Mouse (Mus musculus): Measurements from ENCODE around the gene Hcrt. TPM values are rescaled to one million over a fixed set of nuclear protein-coding genes. Genes with fewer than 3 reads are reported as not detected.

Hcrt gene
- total RNA-seq (2021), result not detected
- long read RNA-seq, experiment 1, result 0 reads
- long read RNA-seq, experiment 2, result 0 reads

- no peak for DNase-seq (ENCODE audit: low spot score in 2 of 2)
These were observed at the start of gene Hcrt for GRCm38 (mm10) chr11:100762831-100763230. Gene Hcrt, minus strand, starts transcription at chr11:100762931.

- DNase-seq (ENCODE audit: low spot score in 2 of 2), result no peak
These were observed 48.4 kb upstream of the Hcrt start for GRCm38 (mm10) chr11:100811132-100811531.

DNA sequence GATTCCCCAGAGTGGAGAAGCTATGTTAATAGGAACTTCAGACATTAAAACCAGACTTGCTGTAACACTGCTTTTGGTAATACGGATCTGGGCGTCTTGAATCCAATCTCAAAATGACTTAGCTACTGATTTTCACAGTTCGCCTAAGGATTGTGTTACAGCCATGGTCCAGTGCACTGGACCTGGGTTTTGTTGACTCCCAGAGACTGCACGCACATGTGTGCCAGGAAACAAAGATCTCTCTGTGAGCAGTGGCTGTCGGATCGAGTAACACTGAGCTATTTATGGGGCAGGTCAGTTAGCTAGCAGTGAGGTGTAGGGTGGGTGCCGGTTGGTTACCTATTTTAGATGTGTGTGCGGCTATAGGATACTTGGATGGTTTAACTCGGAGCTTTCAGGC lies 47.8 kb upstream of the Hcrt start:
- DNase-seq (ENCODE audit: low spot score in 2 of 2), result no peak

DNA sequence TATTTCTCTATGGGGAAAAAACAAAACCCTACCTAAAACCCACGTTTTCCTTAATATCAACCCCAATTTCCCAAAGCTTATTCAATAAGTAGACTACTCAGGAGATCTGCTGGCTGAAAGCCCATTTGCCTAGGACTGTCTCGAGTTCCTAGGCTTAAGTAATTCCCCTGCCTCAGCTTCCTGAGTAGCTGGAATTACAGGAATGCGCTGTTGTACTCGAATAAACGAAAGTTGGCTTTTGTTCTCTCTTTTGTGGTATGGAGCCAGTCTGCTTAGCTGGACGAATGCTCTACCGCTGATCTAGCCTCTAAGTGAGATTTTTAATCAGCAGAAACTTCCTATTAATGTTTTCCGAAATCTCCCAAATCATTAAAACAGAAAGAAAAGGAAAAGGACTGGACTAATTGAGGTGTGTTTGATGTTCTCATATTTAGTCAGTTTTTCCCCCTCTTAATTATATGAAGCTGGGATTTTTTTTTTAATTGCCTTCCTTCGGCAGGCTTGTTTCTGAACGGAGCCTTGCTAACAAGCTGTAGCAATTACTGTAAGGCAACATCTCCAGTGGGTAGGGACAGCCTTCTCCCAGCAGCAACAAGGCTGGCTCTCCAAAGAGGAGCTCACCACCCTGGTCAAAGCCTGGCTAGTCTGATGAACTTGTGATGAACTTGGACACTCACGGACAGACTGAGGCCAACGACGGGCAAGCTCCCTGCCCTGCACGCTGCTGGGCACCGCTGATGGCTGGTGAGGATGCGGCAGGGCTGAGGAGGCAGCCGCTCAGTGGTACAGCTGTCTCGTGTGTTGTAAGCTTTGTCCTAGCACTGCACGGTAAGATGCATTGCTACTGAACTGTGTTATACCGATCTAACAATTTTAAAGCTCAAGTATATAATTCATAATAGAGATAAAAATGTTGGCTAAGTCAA lies 43.9 kb upstream of the Hcrt start:
- no peak for DNase-seq (ENCODE audit: low spot score in 2 of 2)

- DNase-seq (ENCODE audit: low spot score in 2 of 2), result no peak
These were observed 42.8 kb upstream of the Hcrt start for GRCm38 (mm10) chr11:100805535-100805934.

- no peak for DNase-seq (ENCODE audit: low spot score in 2 of 2)
These were observed 41.7 kb upstream of the Hcrt start for GRCm38 (mm10) chr11:100804409-100804808.

DNA sequence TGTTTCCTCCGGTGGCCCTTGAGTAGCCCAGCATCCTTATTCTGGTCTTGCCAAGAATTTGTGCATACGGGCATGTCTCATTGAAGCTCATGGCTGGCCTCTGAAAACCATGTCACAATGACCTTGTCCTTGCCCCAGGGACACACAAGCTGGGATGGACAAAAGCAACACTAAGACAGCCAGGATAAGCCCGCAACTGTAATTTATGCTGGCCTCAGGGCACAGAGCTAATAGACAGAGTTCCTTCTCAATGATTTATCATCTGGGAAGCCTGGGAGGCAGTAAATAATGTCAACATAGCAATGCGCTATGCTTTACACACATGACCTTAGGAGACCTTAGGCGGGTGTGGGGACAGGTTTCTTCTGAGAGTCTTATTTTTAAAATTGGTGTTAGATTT lies 36.7 kb upstream of the Hcrt start:
- no peak for DNase-seq (ENCODE audit: low spot score in 2 of 2)

GRCm38 (mm10) chr11:100796585-100796984 lies 33.9 kb upstream of the Hcrt start:
- no peak for DNase-seq (ENCODE audit: low spot score in 2 of 2)

GRCm38 (mm10) chr11:100795386-100795785 lies 32.7 kb upstream of the Hcrt start:
- DNase-seq (ENCODE audit: low spot score in 2 of 2), result no peak

DNA sequence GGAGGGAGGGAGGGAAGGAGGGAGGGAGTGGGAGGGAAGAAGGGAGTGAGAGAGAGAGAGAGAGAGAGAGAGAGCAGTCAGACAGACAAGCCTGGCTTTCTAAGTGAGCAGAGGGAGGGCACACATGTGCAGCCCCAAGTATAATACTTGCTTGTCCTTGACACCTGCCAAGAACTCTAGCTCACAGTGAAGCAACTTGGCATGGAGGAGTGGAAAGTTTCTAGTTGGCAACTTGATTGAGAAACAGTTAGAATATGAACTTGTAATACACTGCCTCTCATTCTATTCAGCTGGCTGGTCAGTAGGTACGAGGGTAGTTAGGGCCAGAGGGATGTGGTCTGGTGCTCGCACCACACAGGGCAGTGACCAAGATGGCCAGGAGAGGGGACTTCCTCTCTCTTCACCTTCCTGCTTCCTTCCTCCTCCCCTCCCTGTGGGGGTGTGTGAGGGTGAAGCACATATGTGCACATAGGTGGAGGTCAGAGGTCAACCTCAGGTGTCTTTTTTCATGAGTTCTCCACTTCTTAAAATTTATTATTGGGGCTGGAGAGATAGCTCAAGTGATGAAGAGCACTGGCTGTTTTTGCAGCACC lies 28.8 kb upstream of the Hcrt start:
- DNase-seq (ENCODE audit: low spot score in 2 of 2), result peak in 1 of 2 experiments; percentile 44

GRCm38 (mm10) chr11:100790644-100791043 lies 27.9 kb upstream of the Hcrt start:
- peak in 1 of 2 experiments; percentile 39 for DNase-seq (ENCODE audit: low spot score in 2 of 2)

DNA sequence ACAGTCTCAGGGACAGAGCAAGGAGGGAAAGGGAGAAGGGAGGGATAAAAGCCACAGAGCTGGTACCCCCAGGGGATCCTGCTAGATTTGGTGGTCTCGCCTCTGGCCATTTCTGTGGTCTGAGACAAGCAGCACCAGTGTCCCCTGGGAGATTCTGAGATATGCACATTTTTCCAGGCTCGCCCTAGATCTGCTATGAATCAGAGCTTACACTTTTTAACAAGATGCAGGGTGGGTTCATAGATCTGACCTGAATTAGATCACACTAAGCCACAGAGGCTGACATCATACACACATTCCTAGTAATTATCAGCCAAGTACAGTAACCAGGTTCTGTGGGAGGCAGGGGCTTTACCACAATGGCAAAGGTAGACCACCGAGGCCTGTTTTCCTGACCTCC lies 27.0 kb upstream of the Hcrt start:
- DNase-seq (ENCODE audit: low spot score in 2 of 2), result no peak

DNA sequence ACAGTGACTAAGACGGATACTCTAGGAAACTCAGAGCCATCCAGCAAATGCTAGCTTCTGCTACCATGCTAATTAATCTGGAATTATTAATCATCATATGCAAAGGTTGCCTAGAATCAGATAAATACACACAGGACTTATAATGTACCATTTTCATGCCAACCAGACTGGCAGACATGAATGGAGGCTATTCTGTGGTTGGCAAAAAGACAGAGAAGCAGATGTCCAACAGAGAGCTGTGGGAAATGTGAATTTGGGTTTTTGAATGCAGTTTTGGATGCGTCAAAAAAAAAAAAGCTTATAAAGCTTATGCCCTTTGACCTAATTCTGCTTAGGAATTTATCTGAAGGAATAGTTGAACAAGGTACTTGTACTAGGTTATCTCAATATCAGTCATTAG lies 23.0 kb upstream of the Hcrt start:
- no peak for DNase-seq (ENCODE audit: low spot score in 2 of 2)

- no peak for DNase-seq (ENCODE audit: low spot score in 2 of 2)
These were observed 21.6 kb upstream of the Hcrt start for GRCm38 (mm10) chr11:100784286-100784685.

DNA sequence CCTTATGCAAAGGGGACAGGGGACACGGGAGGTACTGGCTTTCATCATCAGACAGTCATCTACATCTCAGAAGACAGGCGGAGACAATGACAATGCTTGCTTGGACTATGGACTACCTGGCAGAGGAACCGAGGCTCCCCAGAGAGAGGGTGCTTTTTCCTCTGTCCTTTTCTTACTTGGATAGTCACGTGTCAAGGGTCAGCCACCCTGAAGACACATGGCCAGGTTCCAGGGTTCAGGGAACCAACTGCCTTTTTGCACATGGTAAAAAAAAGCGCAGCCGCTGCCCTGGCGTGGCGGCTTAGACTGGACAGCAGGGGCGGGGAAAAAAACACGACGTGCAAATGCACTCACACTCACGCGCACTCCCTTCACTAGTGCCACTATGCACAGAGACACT lies 19.8 kb upstream of the Hcrt start:
- no peak for DNase-seq (ENCODE audit: low spot score in 2 of 2)

- DNase-seq (ENCODE audit: low spot score in 2 of 2), result no peak
These were observed 19.2 kb upstream of the Hcrt start for GRCm38 (mm10) chr11:100781763-100782475.

DNA sequence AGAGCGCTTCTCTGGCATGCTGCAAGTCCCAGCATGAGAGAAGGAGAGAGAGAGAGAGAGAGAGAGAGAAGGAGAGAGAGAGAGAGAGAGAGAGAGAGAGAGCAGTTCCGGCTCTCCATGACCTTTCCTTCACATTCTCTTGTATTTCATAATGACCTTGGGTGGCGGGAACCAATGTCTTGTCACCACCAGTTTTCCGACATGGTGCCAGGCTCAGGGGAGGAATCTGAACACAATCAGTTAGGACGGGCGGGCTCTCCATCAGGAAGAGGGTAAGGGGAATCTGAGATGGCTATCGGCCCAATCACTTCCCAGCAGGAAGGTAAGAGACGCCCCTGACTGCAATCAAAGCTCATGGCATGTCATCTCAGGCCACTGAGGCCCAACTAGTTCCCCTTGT lies 17.5 kb upstream of the Hcrt start:
- no peak for DNase-seq (ENCODE audit: low spot score in 2 of 2)

GRCm38 (mm10) chr11:100778069-100778468 lies 15.3 kb upstream of the Hcrt start:
- no peak for DNase-seq (ENCODE audit: low spot score in 2 of 2)

- DNase-seq (ENCODE audit: low spot score in 2 of 2), result no peak
These were observed 13.2 kb upstream of the Hcrt start for GRCm38 (mm10) chr11:100775921-100776320.

DNA sequence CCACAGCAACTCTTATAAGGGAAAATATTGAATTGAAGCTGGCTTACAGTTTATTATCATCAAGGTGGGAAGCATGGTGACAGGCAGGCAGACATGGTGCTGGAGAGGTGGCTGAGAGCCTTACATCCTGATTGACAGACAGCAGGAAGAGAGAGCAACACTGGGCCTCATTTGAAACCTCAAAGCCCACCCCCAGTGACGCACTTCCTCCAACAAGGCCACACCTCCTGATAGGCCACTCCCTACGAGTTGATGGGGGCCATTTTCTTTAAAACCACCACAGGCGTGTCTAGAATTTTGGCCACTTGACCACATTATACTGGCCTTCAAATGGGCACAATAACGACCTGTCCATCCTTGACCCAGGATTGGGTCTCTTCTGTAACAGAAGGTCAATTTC lies 11.5 kb upstream of the Hcrt start:
- no peak for DNase-seq (ENCODE audit: low spot score in 2 of 2)

GRCm38 (mm10) chr11:100770646-100771408 lies 8.1 kb upstream of the Hcrt start, which contains the start of gene Ghdc:
Gene Ghdc, minus strand, starts transcription at chr11:100770957.
- DNase-seq (ENCODE audit: low spot score in 2 of 2), result peak; percentile 75 to 80

Measured in adrenal gland, adult 18-20 months (tissue).